Mouse (Mus musculus) neutrophil, adult 5-6 weeks (primary cell): ENCODE results near the gene Foxn3. TPM values are rescaled to one million over a fixed set of nuclear protein-coding genes. Genes with fewer than 3 reads are reported as not detected.
"Not testable (repeated sequence)": the region's sequence is repeated elsewhere in the genome, so short reads cannot be mapped to it uniquely, and the experiment has no call there.

ENCODE experiments used
- ATAC-seq: fragments of 151-379, 151-347 bp; 2 replicates; pipeline ENCODE4 v1.8.0; 2017; ENCODE audit warnings: mild to moderate bottlenecking, moderate TSS enrichment; ENCODE audit not compliant: insufficient number of reproducible peaks, poor library complexity, low FRiP score, severe bottlenecking; ENCODE audit errors: extremely low read depth
- total RNA-seq: library from RNA; stranded (forward); fragments of 200-1000 nt; gene quantifications from 2 replicates; pipeline ENCODE4 v1.2.3, GENCODE M21; 2017

Foxn3 gene
- total RNA-seq, 1 experiment from 2014 or later, result 92.8 TPM

- no peak for ATAC-seq
Measured at GRCm38 (mm10) chr12:99198428-99199123, 364.8 kb downstream of the Foxn3 start.

- no peak for ATAC-seq
Measured at GRCm38 (mm10) chr12:99197031-99197430, 366.4 kb downstream of the Foxn3 start.

- ATAC-seq, result no peak
Measured at GRCm38 (mm10) chr12:99195655-99196054, 367.7 kb downstream of the Foxn3 start.

- not testable (repeated sequence) for ATAC-seq
Measured at GRCm38 (mm10) chr12:99194120-99194519, 369.3 kb downstream of the Foxn3 start.

- ATAC-seq, result no peak
Measured at GRCm38 (mm10) chr12:99187671-99188070, 375.7 kb downstream of the Foxn3 start.

- no peak for ATAC-seq
Measured at GRCm38 (mm10) chr12:99186239-99186638, 377.1 kb downstream of the Foxn3 start.

- ATAC-seq, result no peak
Measured at GRCm38 (mm10) chr12:99183261-99183792, 380.1 kb downstream of the Foxn3 start.

- ATAC-seq, result no peak
Measured at GRCm38 (mm10) chr12:99182338-99182737, 381.0 kb downstream of the Foxn3 start.

GRCm38 (mm10) chr12:99180234-99180824 is 383.1 kb downstream of the Foxn3 start:
- ATAC-seq, result no peak

GRCm38 (mm10) chr12:99174979-99175621 is 388.3 kb downstream of the Foxn3 start:
- no peak for ATAC-seq

GRCm38 (mm10) chr12:99172170-99172569 is 391.2 kb downstream of the Foxn3 start:
- no peak for ATAC-seq

- ATAC-seq, result no peak
Measured at GRCm38 (mm10) chr12:99169925-99170324, 393.5 kb downstream of the Foxn3 start.

GRCm38 (mm10) chr12:99166091-99166490 is 397.3 kb downstream of the Foxn3 start:
- no peak for ATAC-seq

- no peak for ATAC-seq
Measured at GRCm38 (mm10) chr12:99163342-99163682, 400.1 kb downstream of the Foxn3 start.

GRCm38 (mm10) chr12:99162639-99163341 is 400.6 kb downstream of the Foxn3 start:
- no peak for ATAC-seq

- no peak for ATAC-seq
Measured at GRCm38 (mm10) chr12:99162188-99162587, 401.2 kb downstream of the Foxn3 start.

GRCm38 (mm10) chr12:99160061-99160460 is 403.3 kb downstream of the Foxn3 start:
- ATAC-seq, result no peak

GRCm38 (mm10) chr12:99155904-99156303 is 407.5 kb downstream of the Foxn3 start:
- no peak for ATAC-seq

- ATAC-seq, result no peak
Measured at GRCm38 (mm10) chr12:99154230-99154629, 409.2 kb downstream of the Foxn3 start.
